Mouse (Mus musculus): ENCODE data around the gene Rnf149.

DNA sequence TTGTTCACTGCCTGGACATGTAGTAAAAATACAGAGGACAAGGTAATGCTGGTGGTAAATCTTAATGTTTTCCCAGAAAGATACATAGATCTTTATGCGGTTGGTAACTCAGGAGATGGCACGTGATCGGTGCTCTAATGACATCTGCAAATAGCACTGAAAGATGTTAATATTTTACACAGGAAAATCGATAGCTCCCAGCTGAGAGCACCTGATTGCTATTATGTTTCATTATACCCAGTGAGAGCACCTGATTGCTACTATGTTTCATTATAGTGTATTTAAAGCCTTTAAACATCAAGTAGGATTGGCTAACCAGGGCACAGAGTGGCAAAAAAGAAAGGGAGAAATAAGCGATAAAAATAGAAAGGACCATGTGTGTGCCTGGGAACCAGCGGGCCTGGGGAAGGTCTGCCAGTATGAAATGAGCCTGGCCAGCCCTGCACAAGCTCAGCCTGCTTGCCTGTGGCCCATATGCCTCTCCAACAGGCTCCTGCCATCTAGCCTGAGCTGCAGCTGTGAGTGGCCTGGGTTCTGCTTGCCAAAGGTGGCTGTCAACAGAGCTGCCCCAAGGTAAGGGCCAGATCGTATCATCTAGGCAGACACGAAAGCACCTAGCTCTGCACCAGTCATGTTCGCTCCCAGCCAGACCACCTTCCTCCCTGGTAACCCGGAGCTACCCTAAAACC lies 61.8 kb downstream of the Rnf149 start:
- TF ChIP-seq FLI1 (IDR thresholded peaks at IDR 0.05; ENCODE audit: low read length) (no peak), GATA1 (IDR thresholded peaks at IDR 0.05; ENCODE audit: borderline replicate concordance, low read length) (no peak)

All from megakaryocyte, embryonic 14.5 days (primary cell).